Comparison of ENCODE assay signal across 11 mouse cellular contexts in genomic region chr9:114785432-114786125, GRCm38 (mm10). TPM values are rescaled to one million over a fixed set of nuclear protein-coding genes. Genes with fewer than 3 reads are reported as not detected.
DNase-seq lines count a peak whose midpoint lies in the region; ATAC-seq and TF ChIP-seq lines count a peak whose summit lies in the region.
"Had no signal": no experiment of that assay in that cellular context is flagged by ENCODE, and none has a peak within 500 bp of the region (broad histone marks: within the 10 kb centered on the region; RNA-seq: fewer than 3 reads in every experiment).

No protein-coding gene starts in this region.

- H3K4me3 ChIP-seq in intestine, embryonic 15.5 days (replicated peaks) = no peak overlapping the region
- no peak overlapping the region for H3K4me3 ChIP-seq in intestine, postnatal 0 days (ENCODE audit: low read depth, low read length)
- peak overlapping the region; percentile 46 for H3K4me3 ChIP-seq in E14TG2a.4 (replicated peaks; ENCODE audit: low read length)
- peak overlapping the region; percentile 26 for H3K4me3 ChIP-seq in limb, embryonic 10.5 days
- H3K4me3 ChIP-seq: forebrain, embryonic 13.5 days; hindbrain, embryonic 13.5 days had no signal

- no peak for ATAC-seq in intestine, embryonic 15.5 days
- no peak for ATAC-seq in intestine, postnatal 0 days
- no peak for ATAC-seq in cerebellum, adult (ENCODE audit: insufficient number of reproducible peaks, low FRiP score, low TSS enrichment)
- ATAC-seq: forebrain, embryonic 13.5 days had no signal

- H3K4me2 ChIP-seq in intestine, embryonic 15.5 days (replicated peaks) = 0 out of 2 replicates have a peak overlapping the region, but pooled peaks have one; percentile 4
- no peak overlapping the region for H3K4me2 ChIP-seq in intestine, postnatal 0 days (replicated peaks; ENCODE audit: low read depth)
- H3K4me2 ChIP-seq: forebrain, embryonic 13.5 days; hindbrain, embryonic 13.5 days had no signal

- no peaks in the 10 kb centered on the region for H3K9me3 ChIP-seq in intestine, embryonic 15.5 days
- no peaks in the 10 kb centered on the region for H3K9me3 ChIP-seq in intestine, postnatal 0 days (ENCODE audit: control insufficient read depth)
- peaks cover 9% of the 10 kb centered on the region for H3K9me3 ChIP-seq in E14TG2a.4 (ENCODE audit: low read length)
- H3K9me3 ChIP-seq in limb, embryonic 10.5 days (replicated peaks) = no peaks in the 10 kb centered on the region
- H3K9me3 ChIP-seq: forebrain, embryonic 13.5 days had no signal

- H3K9ac ChIP-seq in intestine, embryonic 15.5 days = no peak overlapping the region
- no peak overlapping the region for H3K9ac ChIP-seq in intestine, postnatal 0 days (ENCODE audit: low read depth, low read length)
- H3K9ac ChIP-seq: forebrain, embryonic 13.5 days; hindbrain, embryonic 13.5 days had no signal

- no peak for TF ChIP-seq CTCF in intestine, postnatal 0 days (IDR thresholded peaks at IDR 0.05; ENCODE audit: low read depth)
- TF ChIP-seq CTCF in E14TG2a.4 (conservative IDR thresholded peaks at IDR 0.05; ENCODE audit: low read length) = no peak

- DNase-seq in R1 (ENCODE audit: low read depth, low spot score) = peak; percentile 91
- DNase-seq in limb, embryonic 10.5 days (ENCODE audit: low spot score) = peak; percentile 63
- DNase-seq in spleen, adult 12 weeks (ENCODE audit: low spot score) = no peak
- no peak for DNase-seq in frontal cortex, postnatal 14 days (ENCODE audit: low spot score in 2 of 2)
- DNase-seq: thymus, postnatal 25 days had no signal

- peaks cover 6% of the 10 kb centered on the region; the same call in 1 of the 2 replicates for H3K4me1 ChIP-seq in intestine, embryonic 15.5 days (replicated peaks)
- H3K4me1 ChIP-seq in intestine, postnatal 0 days (replicated peaks; ENCODE audit: control insufficient read depth, insufficient read depth, low read length) = no peaks in the 10 kb centered on the region
- peaks cover 58% of the 10 kb centered on the region for H3K4me1 ChIP-seq in E14TG2a.4 (replicated peaks; ENCODE audit: low read depth, low read length)
- peaks cover 30% of the 10 kb centered on the region for H3K4me1 ChIP-seq in limb, embryonic 10.5 days

- H3K27ac ChIP-seq in intestine, embryonic 15.5 days = no peak overlapping the region
- no peak overlapping the region for H3K27ac ChIP-seq in intestine, postnatal 0 days (ENCODE audit: low read depth, low read length)
- peak overlapping the region; percentile 81 for H3K27ac ChIP-seq in limb, embryonic 10.5 days
- H3K27ac ChIP-seq: forebrain, embryonic 13.5 days; hindbrain, embryonic 13.5 days had no signal

- 15% methylated on average over 16 of the region's 16 CpGs for WGBS in intestine, embryonic 15.5 days
- WGBS in intestine, postnatal 0 days = 24% methylated on average over 16 of the region's 16 CpGs
- 8% methylated on average over 16 of the region's 16 CpGs for WGBS in limb, embryonic 10.5 days

- H3K27me3 ChIP-seq in intestine, embryonic 15.5 days (replicated peaks) = no peaks in the 10 kb centered on the region
- no peaks in the 10 kb centered on the region for H3K27me3 ChIP-seq in intestine, postnatal 0 days (replicated peaks; ENCODE audit: control insufficient read depth, insufficient read depth, low read length)
- no peaks in the 10 kb centered on the region for H3K27me3 ChIP-seq in E14TG2a.4 (ENCODE audit: insufficient read depth, low read length)
- H3K27me3 ChIP-seq in limb, embryonic 10.5 days (ENCODE audit: low read depth, poor library complexity, severe bottlenecking) = no peaks in the 10 kb centered on the region

- H3K36me3 ChIP-seq in intestine, embryonic 15.5 days = no peaks in the 10 kb centered on the region
- no peaks in the 10 kb centered on the region; the same call in 1 of the 2 replicates for H3K36me3 ChIP-seq in intestine, postnatal 0 days (ENCODE audit: control insufficient read depth, insufficient read depth)
- no peaks in the 10 kb centered on the region for H3K36me3 ChIP-seq in E14TG2a.4 (ENCODE audit: insufficient read depth, low read length)
- H3K36me3 ChIP-seq in limb, embryonic 10.5 days = no peaks in the 10 kb centered on the region
- H3K36me3 ChIP-seq: hindbrain, embryonic 13.5 days had no signal

RNA-seq across cellular contexts. Expression of gene Cmtm7, which starts 3.9 kb away (rescaled TPM):
- polyA plus RNA-seq in intestine, embryonic 15.5 days (2015; fragmentation: Nextera tagmentation; extraction: Ambion mirVana) = 89.8 and 100 TPM in 2 replicates
- 34.8 and 35.7 TPM in 2 replicates for polyA plus RNA-seq in intestine, postnatal 0 days (2015; fragmentation: Nextera tagmentation; extraction: Ambion mirVana)
- polyA plus RNA-seq in limb, embryonic 10.5 days (2016; fragmentation: Nextera tagmentation; extraction: Ambion mirVana) = 83.6 and 100 TPM in 2 replicates

RNA-seq across cellular contexts. Expression of gene Cmtm6, which starts 54.7 kb away (rescaled TPM):
- polyA plus RNA-seq in intestine, embryonic 15.5 days (2015; fragmentation: Nextera tagmentation; extraction: Ambion mirVana) = 77.5 and 77.7 TPM in 2 replicates
- polyA plus RNA-seq in intestine, postnatal 0 days (2015; fragmentation: Nextera tagmentation; extraction: Ambion mirVana) = 87.8 and 98.2 TPM in 2 replicates
- polyA plus RNA-seq in limb, embryonic 10.5 days (2016; fragmentation: Nextera tagmentation; extraction: Ambion mirVana) = 28.9 and 29.4 TPM in 2 replicates

RNA-seq across cellular contexts. Expression of gene Cmtm8, which starts 58.4 kb away (rescaled TPM):
- 56.6 and 63.0 TPM in 2 replicates for polyA plus RNA-seq in intestine, embryonic 15.5 days (2015; fragmentation: Nextera tagmentation; extraction: Ambion mirVana)
- polyA plus RNA-seq in intestine, postnatal 0 days (2015; fragmentation: Nextera tagmentation; extraction: Ambion mirVana) = 91.5 and 104 TPM in 2 replicates
- polyA plus RNA-seq in limb, embryonic 10.5 days (2016; fragmentation: Nextera tagmentation; extraction: Ambion mirVana) = 13.9 and 14.4 TPM in 2 replicates

Comparison
In these comparisons a context has a peak if more than half of its experiments do, and no peak if none do; other contexts are left out.
1. H3K4me3 ChIP-seq: peak in E14TG2a.4 (single experiment) and limb, embryonic 10.5 days (single experiment); none in intestine, embryonic 15.5 days (single experiment) and intestine, postnatal 0 days (single experiment).
2. DNase-seq: peak in R1 (single experiment) and limb, embryonic 10.5 days (single experiment); none in spleen, adult 12 weeks (single experiment) and frontal cortex, postnatal 14 days (0 of 2).